Mouse (Mus musculus): ENCODE measurements around the gene Rnf43. TPM values are rescaled to one million over a fixed set of nuclear protein-coding genes. Genes with fewer than 3 reads are reported as not detected.

Rnf43 gene
- polyA plus RNA-seq (2012; ENCODE audit: insufficient read depth, insufficient read length, missing spikeins), result not detected in 2 replicates

GRCm38 (mm10) chr11:87662407-87662806 is at the start of gene Rnf43:
Gene Rnf43, plus strand, starts transcription at chr11:87662722.
- H3K27ac ChIP-seq (replicated peaks; ENCODE audit: low read depth, low read length), result no peak within 1 kb of the TSS

GRCm38 (mm10) chr11:87613972-87614371 is 48.5 kb upstream of the Rnf43 start:
- H3K4me1 ChIP-seq (ENCODE audit: control insufficient read depth, insufficient read depth, insufficient read length, low read length), result no peaks in the 10 kb centered on the region
- H3K27ac ChIP-seq (replicated peaks; ENCODE audit: low read depth, low read length), result no peak overlapping the region
- no peak overlapping the region for H3K4me3 ChIP-seq (ENCODE audit: insufficient read depth, low read depth, low read length)

More at GRCm38 (mm10) chr11:87662407-87662806, at the start of gene Rnf43:
- H3K4me1 ChIP-seq (ENCODE audit: control insufficient read depth, insufficient read depth, insufficient read length, low read length), result no peaks in the 10 kb centered on the region
- peak within 1 kb of the TSS; percentile 56 for H3K4me3 ChIP-seq (ENCODE audit: insufficient read depth, low read depth, low read length)

DNA sequence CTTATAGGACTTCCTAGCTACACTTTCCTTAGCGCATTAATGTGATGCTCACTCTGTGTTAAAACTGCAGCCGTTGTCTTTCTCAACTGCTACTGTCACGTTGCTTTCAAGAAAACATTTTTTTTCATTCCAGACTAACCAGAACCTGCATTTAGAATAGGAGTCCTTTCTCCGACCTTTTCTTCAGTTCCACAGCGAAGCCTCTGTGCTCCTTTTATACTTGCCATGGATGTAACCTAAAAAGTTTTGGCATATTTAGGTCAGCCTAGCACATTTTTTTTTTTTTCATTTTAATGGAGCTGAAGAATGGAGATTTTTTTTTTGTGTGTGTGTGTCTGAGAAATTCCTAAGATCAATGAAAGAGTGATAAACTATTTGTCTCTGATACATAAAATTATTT is 47.0 kb upstream of the Rnf43 start:
- no peak overlapping the region for H3K27ac ChIP-seq (replicated peaks; ENCODE audit: low read depth, low read length)
- H3K4me3 ChIP-seq (ENCODE audit: insufficient read depth, low read depth, low read length), result no peak overlapping the region
- no peaks in the 10 kb centered on the region for H3K4me1 ChIP-seq (ENCODE audit: control insufficient read depth, insufficient read depth, insufficient read length, low read length)

DNA sequence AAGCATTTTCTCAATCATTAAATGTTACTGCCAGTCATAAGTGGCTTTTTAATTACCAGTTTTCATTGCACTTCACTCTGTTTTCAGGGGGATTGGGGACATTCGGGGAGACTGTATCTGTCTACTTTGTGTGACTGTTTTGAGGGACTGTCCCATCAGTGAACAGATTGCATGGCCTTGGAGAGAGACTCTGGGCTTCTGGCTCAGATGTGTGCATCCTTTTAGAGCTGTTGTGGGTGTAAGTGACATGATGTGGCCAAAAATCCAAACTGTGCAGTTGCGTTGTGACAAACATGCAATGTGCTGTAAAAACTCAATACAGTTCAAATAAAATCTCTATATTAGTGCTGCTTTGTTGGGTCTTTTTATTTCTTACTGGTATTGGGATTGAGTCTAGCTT is 46.6 kb upstream of the Rnf43 start:
- no peak overlapping the region for H3K4me3 ChIP-seq (ENCODE audit: insufficient read depth, low read depth, low read length)

DNA sequence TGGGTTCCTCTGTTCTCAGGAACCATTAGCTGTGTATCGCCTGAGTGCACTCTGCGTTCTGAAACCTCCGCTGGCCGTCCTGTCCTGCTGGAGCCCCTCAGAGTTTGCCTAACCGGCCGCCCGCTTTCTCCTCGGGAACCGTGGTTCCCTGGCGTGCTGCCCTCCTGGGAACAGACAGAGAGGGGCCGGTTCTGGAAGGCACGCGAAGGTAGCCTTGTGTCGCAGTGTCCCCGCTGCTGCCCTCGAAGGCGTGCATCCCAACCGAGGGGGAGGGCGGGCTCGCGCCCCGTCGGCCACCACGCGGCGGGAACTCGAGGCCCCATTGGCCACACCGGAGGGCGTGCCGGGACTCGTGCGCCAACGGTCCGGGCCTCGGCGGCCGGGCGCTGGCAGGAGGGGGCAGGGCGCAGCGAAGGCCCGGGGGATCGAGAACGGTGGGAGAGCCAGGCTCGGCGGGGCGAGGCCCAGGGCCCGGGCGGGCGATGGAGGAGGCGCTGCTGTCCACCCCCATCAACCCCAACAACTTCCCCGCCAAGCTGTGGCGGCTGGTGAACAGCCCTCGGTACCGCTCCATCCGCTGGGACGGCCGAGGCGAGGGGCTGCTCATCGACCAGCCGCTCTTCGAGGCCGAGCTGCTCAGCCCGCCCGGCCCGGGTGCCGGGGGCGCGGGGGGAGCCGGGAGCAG is 45.6 kb upstream of the Rnf43 start, which contains the start of gene Hsf5:
Hsf5 (plus strand) TSS at position 375 of the 685 bp plus-strand sequence.
- Histone ChIP-seq H3K4me1 (ENCODE audit: control insufficient read depth, insufficient read depth, insufficient read length, low read length) (no peaks in the 10 kb centered on the region), H3K27ac (replicated peaks; ENCODE audit: low read depth, low read length) (no peak within 1 kb of the TSS)

More for the DNA sequence above, 46.6 kb upstream of the Rnf43 start:
- Histone ChIP-seq H3K27ac (replicated peaks; ENCODE audit: low read depth, low read length) (no peak overlapping the region), H3K4me1 (ENCODE audit: control insufficient read depth, insufficient read depth, insufficient read length, low read length) (no peaks in the 10 kb centered on the region)

DNA sequence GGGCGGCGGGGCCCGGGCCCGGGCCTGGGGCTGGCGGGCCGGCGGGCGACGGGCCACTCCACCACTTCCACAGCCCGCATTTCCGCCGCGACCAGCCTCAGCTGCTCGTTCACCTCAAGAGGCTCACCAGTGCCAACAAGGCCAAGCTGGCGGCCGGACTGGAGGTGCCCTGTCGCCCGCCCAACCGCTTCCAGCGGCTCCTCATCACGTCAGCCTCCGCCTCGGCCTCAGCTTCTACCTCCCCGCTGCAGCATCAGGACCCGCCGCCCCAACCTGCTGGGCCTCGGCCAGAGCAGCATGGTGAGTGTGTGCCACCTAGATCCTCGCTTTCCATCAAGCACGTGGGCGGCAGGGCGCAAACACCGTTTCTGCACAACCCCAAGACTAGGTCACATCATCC is 44.9 kb upstream of the Rnf43 start:
- Histone ChIP-seq H3K27ac (replicated peaks; ENCODE audit: low read depth, low read length) (no peak overlapping the region), H3K4me1 (ENCODE audit: control insufficient read depth, insufficient read depth, insufficient read length, low read length) (no peaks in the 10 kb centered on the region), H3K4me3 (ENCODE audit: insufficient read depth, low read depth, low read length) (no peak overlapping the region)

More for the DNA sequence above, 45.6 kb upstream of the Rnf43 start, which contains the start of gene Hsf5:
- no peak within 1 kb of the TSS for H3K4me3 ChIP-seq (ENCODE audit: insufficient read depth, low read depth, low read length)

- H3K4me3 ChIP-seq (ENCODE audit: insufficient read depth, low read depth, low read length), result no peak overlapping the region
- H3K4me1 ChIP-seq (ENCODE audit: control insufficient read depth, insufficient read depth, insufficient read length, low read length), result no peaks in the 10 kb centered on the region
- H3K27ac ChIP-seq (replicated peaks; ENCODE audit: low read depth, low read length), result no peak overlapping the region
Observed at GRCm38 (mm10) chr11:87623160-87623559, 39.4 kb upstream of the Rnf43 start.

DNA sequence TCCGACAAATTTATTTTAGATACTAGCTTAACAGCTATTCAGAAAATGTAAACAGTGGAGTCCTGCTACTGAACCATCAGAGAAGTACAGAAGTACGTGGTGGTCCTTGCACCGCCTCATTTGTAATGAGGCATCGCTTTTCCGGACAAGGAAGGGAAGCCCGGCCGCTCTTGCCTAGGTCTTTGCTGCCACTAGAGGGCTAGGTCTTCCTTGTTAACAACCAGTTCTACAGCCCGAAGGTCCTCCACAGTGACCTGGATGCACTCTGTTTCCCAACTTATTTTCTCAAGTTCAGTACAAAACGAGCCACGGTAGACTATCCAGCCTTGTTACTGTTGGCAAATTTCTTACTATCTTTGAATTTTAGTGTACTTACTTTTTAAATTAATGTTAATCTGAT is 32.7 kb upstream of the Rnf43 start:
- Histone ChIP-seq H3K27ac (replicated peaks; ENCODE audit: low read depth, low read length) (no peak overlapping the region), H3K4me3 (ENCODE audit: insufficient read depth, low read depth, low read length) (no peak overlapping the region), H3K4me1 (ENCODE audit: control insufficient read depth, insufficient read depth, insufficient read length, low read length) (no peaks in the 10 kb centered on the region)

- Histone ChIP-seq H3K27ac (replicated peaks; ENCODE audit: low read depth, low read length) (0 out of 2 replicates have a peak overlapping the region, but pooled peaks have one; percentile 0), H3K4me3 (ENCODE audit: insufficient read depth, low read depth, low read length) (peak overlapping the region; percentile 69), H3K4me1 (ENCODE audit: control insufficient read depth, insufficient read depth, insufficient read length, low read length) (no peaks in the 10 kb centered on the region)
Observed at GRCm38 (mm10) chr11:87638793-87639192, 23.7 kb upstream of the Rnf43 start.

GRCm38 (mm10) chr11:87639206-87639605 is 23.3 kb upstream of the Rnf43 start:
- H3K27ac ChIP-seq (replicated peaks; ENCODE audit: low read depth, low read length), result 0 out of 2 replicates have a peak overlapping the region, but pooled peaks have one; percentile 0
- H3K4me3 ChIP-seq (ENCODE audit: insufficient read depth, low read depth, low read length), result peak overlapping the region; percentile 69
- no peaks in the 10 kb centered on the region for H3K4me1 ChIP-seq (ENCODE audit: control insufficient read depth, insufficient read depth, insufficient read length, low read length)

- Histone ChIP-seq H3K4me1 (ENCODE audit: control insufficient read depth, insufficient read depth, insufficient read length, low read length) (no peaks in the 10 kb centered on the region), H3K27ac (replicated peaks; ENCODE audit: low read depth, low read length) (no peak overlapping the region), H3K4me3 (ENCODE audit: insufficient read depth, low read depth, low read length) (no peak overlapping the region)
Observed at GRCm38 (mm10) chr11:87642865-87643264, 19.7 kb upstream of the Rnf43 start.

DNA sequence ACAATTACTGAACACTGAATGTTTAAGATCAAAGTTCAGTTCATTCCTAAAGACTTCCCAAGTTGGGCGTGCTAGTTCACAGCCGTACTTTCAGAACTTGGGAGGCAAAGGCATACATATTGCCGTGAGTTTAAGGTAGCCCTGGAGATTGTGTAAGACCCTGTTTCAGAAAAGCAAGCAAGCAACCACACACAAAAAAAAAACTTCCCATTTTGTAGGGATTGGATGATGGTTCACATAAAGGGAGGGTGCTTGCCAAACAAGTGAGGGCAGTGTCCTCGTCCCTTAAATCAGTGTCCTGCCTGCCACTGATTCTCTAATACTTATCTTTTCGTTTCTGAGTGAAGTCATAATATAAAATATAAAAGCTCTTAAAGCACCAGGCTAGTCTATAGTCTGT is 7.8 kb upstream of the Rnf43 start:
- no peak overlapping the region for H3K4me3 ChIP-seq (ENCODE audit: insufficient read depth, low read depth, low read length)
- H3K27ac ChIP-seq (replicated peaks; ENCODE audit: low read depth, low read length), result no peak overlapping the region
- no peaks in the 10 kb centered on the region for H3K4me1 ChIP-seq (ENCODE audit: control insufficient read depth, insufficient read depth, insufficient read length, low read length)

- Histone ChIP-seq H3K4me1 (ENCODE audit: control insufficient read depth, insufficient read depth, insufficient read length, low read length) (no peaks in the 10 kb centered on the region), H3K27ac (replicated peaks; ENCODE audit: low read depth, low read length) (no peak overlapping the region), H3K4me3 (ENCODE audit: insufficient read depth, low read depth, low read length) (no peak overlapping the region)
Observed at GRCm38 (mm10) chr11:87659216-87659615, 3.3 kb upstream of the Rnf43 start.

DNA sequence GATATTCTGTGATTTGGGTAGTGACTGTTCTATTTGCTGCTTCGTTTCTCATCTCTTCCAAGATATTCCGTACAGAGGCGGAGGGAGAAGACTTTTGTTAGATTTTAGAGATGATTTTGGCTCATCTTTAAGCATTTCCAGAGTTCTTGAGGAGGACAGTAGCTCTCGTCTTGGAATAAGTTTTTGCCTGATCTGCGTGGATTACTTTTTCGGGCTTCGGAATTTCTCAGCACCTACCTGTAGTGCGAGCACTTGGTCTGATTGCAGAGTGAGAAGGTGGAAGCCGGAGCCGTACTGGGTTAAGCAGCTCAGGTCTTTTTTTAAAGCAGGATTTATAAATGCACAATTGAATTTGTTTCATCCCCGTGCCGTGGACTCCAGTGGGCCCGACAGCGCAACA is 300 bp downstream of the Rnf43 start:
- Histone ChIP-seq H3K27ac (replicated peaks; ENCODE audit: low read depth, low read length) (no peak overlapping the region), H3K4me3 (ENCODE audit: insufficient read depth, low read depth, low read length) (peak overlapping the region; percentile 56), H3K4me1 (ENCODE audit: control insufficient read depth, insufficient read depth, insufficient read length, low read length) (no peaks in the 10 kb centered on the region)

DNA sequence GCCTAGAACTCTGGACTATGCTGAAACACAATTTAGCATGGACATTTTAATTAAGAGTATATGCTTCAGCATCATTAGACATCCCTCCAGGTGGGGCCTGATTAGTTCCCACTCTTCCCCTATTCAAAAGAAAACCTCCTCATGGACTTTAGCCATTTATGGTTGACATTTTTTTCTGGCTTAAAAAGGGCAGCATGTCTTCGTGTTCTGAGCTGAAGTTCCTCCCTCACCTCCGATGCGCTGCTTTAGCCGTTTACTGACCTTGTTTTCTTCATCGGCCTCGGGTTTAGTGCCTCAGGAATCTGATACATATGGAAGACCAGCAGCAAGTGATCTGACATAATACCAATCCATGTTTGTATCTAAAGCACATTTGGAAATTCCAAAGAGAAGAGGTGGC is 1.4 kb downstream of the Rnf43 start:
- Histone ChIP-seq H3K4me1 (ENCODE audit: control insufficient read depth, insufficient read depth, insufficient read length, low read length) (no peaks in the 10 kb centered on the region), H3K27ac (replicated peaks; ENCODE audit: low read depth, low read length) (no peak overlapping the region), H3K4me3 (ENCODE audit: insufficient read depth, low read depth, low read length) (no peak overlapping the region)

DNA sequence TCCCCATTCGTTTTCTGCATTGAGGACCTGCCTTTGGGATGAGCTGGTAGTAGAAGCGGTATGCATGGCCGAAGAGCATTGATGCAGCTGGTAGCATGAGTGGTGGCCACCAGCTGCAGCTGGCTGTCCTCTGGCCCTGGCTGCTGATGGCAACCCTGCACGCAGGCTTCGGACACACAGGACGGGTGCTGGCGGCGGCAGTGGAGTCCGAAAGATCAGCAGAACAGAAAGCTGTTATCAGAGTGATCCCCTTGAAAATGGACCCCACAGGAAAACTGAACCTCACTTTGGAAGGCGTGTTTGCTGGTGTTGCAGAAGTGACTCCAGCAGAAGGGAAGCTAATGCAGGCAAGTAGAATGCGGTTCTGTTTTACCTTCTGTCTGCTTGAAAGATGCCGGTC is 2.0 kb downstream of the Rnf43 start:
- Histone ChIP-seq H3K4me3 (ENCODE audit: insufficient read depth, low read depth, low read length) (no peak overlapping the region), H3K27ac (replicated peaks; ENCODE audit: low read depth, low read length) (no peak overlapping the region), H3K4me1 (ENCODE audit: control insufficient read depth, insufficient read depth, insufficient read length, low read length) (no peaks in the 10 kb centered on the region)
